Mouse (Mus musculus) midbrain, postnatal 0 days (tissue): ENCODE data around the gene Tulp2. TPM values are rescaled to one million over a fixed set of nuclear protein-coding genes. Genes with fewer than 3 reads are reported as not detected.
A peak's percentile ranks its signal among the peaks of the same experiment; 100 is the strongest.
"Not testable (repeated sequence)": the region's sequence is repeated elsewhere in the genome, so short reads cannot be mapped to it uniquely, and the experiment has no call there.

ENCODE experiments used
- ATAC-seq: fragments of 200-750 bp; cut with Nextera tagmentation; 2 replicates; pipeline ENCODE4 v1.8.0; 2017; ENCODE audit warnings: moderate number of reproducible peaks, mild to moderate bottlenecking, moderate TSS enrichment, moderate library complexity; ENCODE audit not compliant: low FRiP score
- DNase-seq: peaks from one replicate; pipeline ENCODE4 v3.0.0-alpha.2; 2015; ENCODE audit warnings: low spot score
- H3K27ac ChIP-seq: fragments of 300-500 bp; sonication (generic); 2 replicates; pipeline ENCODE4 v1.5.1; 2014; ENCODE audit warnings: low read depth, mild to moderate bottlenecking, low read length, mixed read lengths
- H3K27me3 ChIP-seq: fragments of 300-500 bp; sonication (generic); 2 replicates; pipeline ENCODE4 v1.6.1; 2014; ENCODE audit warnings: low read length, control low read depth, mixed read lengths; ENCODE audit not compliant: insufficient read depth
- H3K36me3 ChIP-seq: fragments of 300-500 bp; sonication (generic); 2 replicates; pipeline ENCODE4 v1.6.1; 2014; ENCODE audit warnings: low read length, control low read depth, mixed read lengths; ENCODE audit not compliant: insufficient read depth
- H3K4me1 ChIP-seq: fragments of 300-500 bp; sonication (generic); 2 replicates; pipeline ENCODE4 v1.6.1; 2014; ENCODE audit warnings: mild to moderate bottlenecking, control low read depth, antibody characterized with exemption, low read length, mixed read lengths; ENCODE audit not compliant: insufficient read depth
- H3K4me2 ChIP-seq: fragments of 300-500 bp; sonication (generic); 2 replicates; pipeline ENCODE4 v1.6.1; 2014; ENCODE audit warnings: low read depth, mild to moderate bottlenecking, low read length, mixed read lengths; ENCODE audit not compliant: poor library complexity, severe bottlenecking
- H3K4me3 ChIP-seq: fragments of 300-500 bp; sonication (generic); 2 replicates; pipeline ENCODE4 v1.5.1; 2014; ENCODE audit warnings: low read depth, mild to moderate bottlenecking, low read length, moderate library complexity
- H3K9ac ChIP-seq: fragments of 300-500 bp; sonication (generic); replicated peaks from 2 replicates; pipeline ENCODE4 v1.6.1; 2014; ENCODE audit warnings: mild to moderate bottlenecking, low read length, moderate library complexity, mixed read lengths; ENCODE audit not compliant: poor library complexity, severe bottlenecking
- H3K9me3 ChIP-seq: fragments of 300-500 bp; sonication (generic); 2 replicates; pipeline ENCODE4 v1.6.1; 2016; ENCODE audit warnings: low read length, control low read depth
- CTCF ChIP-seq: IDR thresholded peaks from 2 replicates; pipeline ENCODE4 v1.5.1; 2016; ENCODE audit warnings: antibody characterized with exemption, mild to moderate bottlenecking
- whole genome bisulfite sequencing: fragments of 180-500 bp; shearing (Covaris S2); extraction: QIAGEN DNeasy Blood & Tissue Kit; methylation state at CpG from one replicate; pipeline ENCODE4 v1.1.7; 2014; 5-methylcytosine and 5-hydroxymethylcytosine counted together
- polyA plus RNA-seq: library from polyadenylated mRNA; unstranded; fragments of >200 nt; fragmentation: Nextera tagmentation; extraction: Ambion mirVana; gene quantifications from 2 replicates; pipeline ENCODE4 v1.2.1, GENCODE M21; 2015
- total RNA-seq: library from RNA; depleted of rRNA; stranded (reverse); fragments of >200 nt; gene quantifications from 2 replicates; pipeline ENCODE4 v1.2.3, GENCODE M21; 2014

The Tulp2 gene
- total and polyA plus RNA-seq, 2 experiments from 2014 or later: 0.67 TPM; not detected in 1

GRCm38 (mm10) chr7:45457204-45458060, 24.2 kb upstream of the Tulp2 start:
- TF ChIP-seq CTCF: no peak
- Histone ChIP-seq H3K9me3 (no peaks in the 10 kb centered on the region), H3K36me3 (peaks cover 33% of the 10 kb centered on the region), H3K4me1 (peaks cover 10% of the 10 kb centered on the region), H3K4me2 (peak overlapping the region; percentile 74), H3K27ac (peak overlapping the region; percentile 47; the same call in 1 of the 2 replicates), H3K27me3 (no peaks in the 10 kb centered on the region), H3K4me3 (peak overlapping the region; percentile 74), H3K9ac (peak overlapping the region; percentile 33)
- no peak for ATAC-seq
- DNase-seq: no peak
- 63% methylated on average over 9 of the region's 10 CpGs for WGBS

- TF ChIP-seq CTCF: no peak
- WGBS: under 1% methylated on average over 41 of the region's 43 CpGs
- peak overlapping the region; percentile 74 for H3K4me3 ChIP-seq
- H3K36me3 ChIP-seq: peaks cover 41% of the 10 kb centered on the region
- ATAC-seq: peak; percentile 81
- peaks cover 10% of the 10 kb centered on the region for H3K4me1 ChIP-seq
- no peaks in the 10 kb centered on the region for H3K27me3 ChIP-seq
- DNase-seq: peak; percentile 86
- peak overlapping the region; percentile 89 for H3K27ac ChIP-seq
- H3K4me2 ChIP-seq: peak overlapping the region; percentile 74
- H3K9ac ChIP-seq: peak overlapping the region; percentile 83
- H3K9me3 ChIP-seq: no peaks in the 10 kb centered on the region
Observed at GRCm38 (mm10) chr7:45458748-45459563, 22.7 kb upstream of the Tulp2 start.

GRCm38 (mm10) chr7:45459564-45460140, 22.0 kb upstream of the Tulp2 start, which contains the start of gene Ftl1:
Ftl1 (minus strand) TSS chr7:45459884.
- H3K4me1 ChIP-seq, H3K9me3 ChIP-seq, H3K27me3 ChIP-seq: not testable (repeated sequence)
- peak; percentile 100 for DNase-seq
- H3K36me3 ChIP-seq: peaks cover 37% of the 10 kb centered on the region
- peak; percentile 95 for ATAC-seq
- 1% methylated on average over 23 of the region's 37 CpGs for WGBS
- peak within 1 kb of the TSS; percentile 89 for H3K27ac ChIP-seq
- H3K9ac ChIP-seq: peak within 1 kb of the TSS; percentile 83
- H3K4me3 ChIP-seq: peak within 1 kb of the TSS; percentile 74
- peak within 1 kb of the TSS; percentile 74 for H3K4me2 ChIP-seq

- 70% methylated on average over 7 of the region's 7 CpGs for WGBS
- Histone ChIP-seq H3K27me3 (no peaks in the 10 kb centered on the region), H3K9me3 (no peaks in the 10 kb centered on the region), H3K36me3 (peaks cover 32% of the 10 kb centered on the region), H3K4me3 (peak overlapping the region; percentile 74; the same call in 1 of the 2 replicates), H3K27ac (peak overlapping the region; percentile 82), H3K9ac (no peak overlapping the region), H3K4me2 (peak overlapping the region; percentile 47), H3K4me1 (peaks cover 12% of the 10 kb centered on the region)
- no peak for TF ChIP-seq CTCF
- DNase-seq (no peak), ATAC-seq (no peak; the same call in 1 of the 2 replicates)
Observed at GRCm38 (mm10) chr7:45460377-45460776, 21.3 kb upstream of the Tulp2 start.

- Histone ChIP-seq H3K27ac (peak overlapping the region; percentile 82; the same call in 1 of the 2 replicates), H3K9ac (no peak overlapping the region), H3K4me2 (no peak overlapping the region), H3K9me3 (no peaks in the 10 kb centered on the region), H3K4me3 (no peak overlapping the region), H3K36me3 (peaks cover 27% of the 10 kb centered on the region), H3K4me1 (peaks cover 14% of the 10 kb centered on the region), H3K27me3 (no peaks in the 10 kb centered on the region)
- ATAC-seq (no peak), DNase-seq (peak; percentile 72)
- no peak for TF ChIP-seq CTCF
- 44% methylated on average over 13 of the region's 13 CpGs for WGBS
Observed at GRCm38 (mm10) chr7:45460860-45461314, 20.8 kb upstream of the Tulp2 start.
